Mouse (Mus musculus) MN1 (cell line): ENCODE results near the gene Rnpepl1.

ENCODE experiments used
- DNase-seq: peaks from one replicate; pipeline ENCODE4 v3.0.0-alpha.2; 2016; ENCODE audit warnings: low spot score

The Rnpepl1 gene

DNA sequence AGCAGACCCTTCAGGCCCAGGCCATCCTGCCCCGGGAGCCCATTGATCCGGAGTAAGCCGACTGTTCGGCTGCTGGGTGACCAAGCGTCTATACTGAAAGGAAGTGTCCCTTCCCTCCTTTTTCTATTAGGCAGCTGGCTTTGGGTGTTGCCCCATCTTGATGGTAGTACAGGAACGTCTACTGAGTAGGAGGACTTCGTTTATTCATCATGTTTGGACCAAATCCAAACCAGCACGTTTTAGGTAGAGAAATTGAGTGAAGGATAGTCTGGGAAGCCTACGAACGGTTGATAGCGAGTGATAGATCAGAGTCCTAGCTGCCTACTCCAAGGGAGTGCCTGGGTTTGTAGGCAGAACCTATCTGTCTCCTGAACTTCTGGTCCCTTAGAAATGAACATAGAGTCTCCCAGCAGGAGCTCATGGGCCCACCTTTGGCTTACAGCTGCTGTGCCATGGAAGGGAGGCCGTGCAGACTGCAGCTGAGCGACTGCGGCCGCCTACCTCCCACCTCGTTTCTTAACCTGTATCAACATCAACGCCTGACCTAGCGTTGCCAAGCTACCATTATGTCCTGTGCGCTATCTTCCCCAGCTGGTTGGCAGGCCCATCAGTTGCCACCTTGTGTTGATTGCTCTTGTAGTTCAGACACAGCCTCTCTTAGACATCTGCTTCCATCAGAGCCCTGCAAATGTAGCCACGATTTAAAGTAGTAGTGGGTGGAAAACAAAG, 2.8 kb upstream of the Rnpepl1 start:
- DNase-seq = peak; percentile 15

- no peak for DNase-seq
These were observed 1.9 kb upstream of the Rnpepl1 start for GRCm38 (mm10) chr1:92908664-92909063.

GRCm38 (mm10) chr1:92909068-92909467, 1.5 kb upstream of the Rnpepl1 start:
- peak; percentile 39 for DNase-seq

DNA sequence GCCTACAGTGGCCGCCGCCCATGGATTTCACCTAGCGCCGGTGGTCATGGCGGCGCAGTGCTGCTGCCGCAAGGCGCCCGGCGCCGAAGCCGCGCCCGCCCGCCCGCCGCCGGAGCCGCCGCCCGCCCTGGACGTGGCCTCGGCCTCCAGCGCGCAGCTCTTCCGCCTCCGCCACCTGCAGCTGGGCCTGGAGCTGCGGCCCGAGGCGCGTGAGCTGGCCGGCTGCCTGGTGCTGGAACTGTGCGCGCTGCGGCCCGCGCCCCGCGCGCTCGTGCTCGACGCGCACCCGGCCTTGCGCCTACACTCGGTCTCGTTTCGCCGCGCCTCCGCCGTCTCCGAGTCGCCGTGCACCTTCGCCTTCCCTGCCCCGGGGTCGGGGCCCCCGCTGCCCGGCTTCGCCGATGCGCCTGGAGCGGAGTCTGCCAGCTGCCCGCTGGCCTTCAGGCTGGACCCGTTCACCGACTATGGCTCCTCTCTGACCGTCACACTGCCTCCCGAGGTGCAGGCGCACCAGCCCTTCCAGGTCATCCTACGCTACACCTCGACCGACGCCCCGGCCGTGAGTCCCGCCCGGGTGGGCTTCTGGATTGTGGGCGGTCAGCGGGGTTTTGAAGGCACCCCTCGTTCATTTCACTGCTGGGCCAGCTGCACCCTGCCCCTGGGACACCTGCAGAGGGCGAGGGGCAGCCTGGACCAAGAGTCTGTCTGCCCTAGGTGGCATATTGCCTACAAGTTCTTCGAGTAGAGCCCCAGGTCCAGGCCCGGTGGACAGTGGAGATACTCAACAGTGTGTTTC, 540 bp downstream of the Rnpepl1 start:
- peak; percentile 60 for DNase-seq

- no peak for DNase-seq
These were observed 1.1 kb downstream of the Rnpepl1 start for GRCm38 (mm10) chr1:92911721-92912138.

DNA sequence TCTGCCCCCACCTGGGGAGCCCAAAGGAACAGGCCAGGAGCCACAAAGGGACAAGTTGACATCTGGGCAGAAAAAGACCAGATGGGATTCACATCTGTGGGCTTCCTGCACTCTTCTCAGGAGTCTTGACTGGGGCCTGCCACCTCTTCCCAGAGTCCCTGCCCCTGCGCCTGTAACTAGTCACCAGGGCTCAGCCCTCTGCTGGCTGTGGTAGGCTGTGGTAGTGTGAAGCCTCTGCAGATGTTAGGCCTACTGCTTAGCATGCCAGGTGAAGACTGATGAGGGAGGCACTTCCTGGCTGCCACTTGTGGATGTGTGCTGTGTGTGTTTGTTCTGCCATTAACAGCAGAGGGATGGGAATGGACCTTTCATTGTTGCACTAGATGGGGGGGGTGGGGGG, 1.7 kb downstream of the Rnpepl1 start:
- peak; percentile 67 for DNase-seq

- no peak for DNase-seq
These were observed 3.7 kb downstream of the Rnpepl1 start for GRCm38 (mm10) chr1:92914239-92914638.

DNA sequence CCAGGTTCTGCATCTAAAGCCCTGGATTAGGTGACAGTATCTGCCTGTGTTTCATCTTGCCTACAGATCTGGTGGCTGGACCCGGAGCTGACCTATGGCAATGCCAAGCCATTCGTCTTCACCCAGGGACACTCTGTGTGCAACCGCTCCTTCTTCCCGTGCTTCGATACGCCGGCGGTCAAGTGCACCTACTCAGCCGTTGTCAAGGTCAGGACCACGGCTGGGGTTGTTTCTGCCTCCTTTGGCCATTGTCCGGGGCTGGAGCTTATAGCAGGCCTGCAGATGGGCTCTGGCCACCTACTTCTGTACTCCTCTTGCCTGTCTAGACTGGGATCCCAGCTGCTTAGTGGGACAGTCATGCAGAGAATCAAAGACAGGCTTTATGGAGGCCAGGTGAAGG, 4.4 kb downstream of the Rnpepl1 start:
- no peak for DNase-seq

DNA sequence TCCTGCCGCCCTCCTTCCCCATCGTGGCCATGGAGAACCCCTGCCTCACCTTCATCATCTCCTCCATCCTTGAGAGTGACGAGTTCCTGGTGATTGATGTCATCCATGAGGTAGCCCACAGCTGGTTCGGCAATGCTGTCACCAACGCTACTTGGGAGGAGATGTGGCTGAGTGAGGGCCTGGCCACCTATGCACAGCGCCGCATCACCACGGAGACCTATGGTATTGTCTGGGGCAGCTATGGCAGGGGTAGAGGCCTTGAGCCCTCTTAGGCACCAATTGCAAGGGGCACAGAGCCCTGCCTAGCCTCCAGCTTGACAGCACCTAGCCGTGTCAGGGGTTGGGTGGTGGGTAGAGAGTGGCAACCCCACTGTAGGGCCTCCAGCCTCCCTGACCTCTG, 6.1 kb downstream of the Rnpepl1 start:
- no peak for DNase-seq

DNA sequence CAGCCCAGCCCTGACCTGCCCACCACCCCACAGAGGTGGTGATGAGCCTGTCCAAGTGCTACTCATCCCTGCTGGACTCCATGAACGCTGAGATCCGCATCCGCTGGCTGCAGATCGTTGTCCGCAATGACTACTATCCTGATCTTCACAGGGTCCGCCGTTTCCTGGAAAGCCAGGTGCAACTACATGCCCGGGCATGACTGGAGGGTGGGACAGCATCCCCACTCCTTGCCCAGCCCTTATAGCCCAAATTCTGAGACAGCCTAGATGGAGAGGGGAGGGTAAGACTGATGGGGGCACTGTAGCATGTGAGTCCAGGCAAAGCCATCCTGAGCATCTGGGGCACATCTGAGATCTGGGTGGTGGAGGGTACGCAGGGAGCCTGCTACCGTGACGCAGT, 8.6 kb downstream of the Rnpepl1 start:
- DNase-seq = no peak

DNA sequence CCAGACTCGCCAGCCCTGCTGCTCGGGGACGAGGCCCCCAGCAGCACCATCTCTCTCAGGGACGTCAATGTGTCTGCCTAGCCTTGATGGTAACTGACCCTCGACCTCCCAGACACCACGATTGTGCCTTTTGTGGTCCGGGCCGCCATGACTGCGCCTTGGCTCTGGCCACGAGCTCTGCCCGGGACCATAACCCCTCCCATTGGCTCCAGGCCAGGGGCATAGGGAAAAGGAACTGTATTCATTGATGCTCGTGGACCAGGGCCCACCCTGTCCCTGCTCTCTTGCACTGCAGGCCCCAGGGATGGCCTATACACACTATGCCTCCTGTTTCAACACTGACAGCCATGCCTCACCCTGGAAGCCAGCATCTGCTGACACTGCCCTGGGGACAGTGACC, 9.2 kb downstream of the Rnpepl1 start:
- no peak for DNase-seq

GRCm38 (mm10) chr1:92920474-92921200, 10.1 kb downstream of the Rnpepl1 start:
- no peak for DNase-seq

DNA sequence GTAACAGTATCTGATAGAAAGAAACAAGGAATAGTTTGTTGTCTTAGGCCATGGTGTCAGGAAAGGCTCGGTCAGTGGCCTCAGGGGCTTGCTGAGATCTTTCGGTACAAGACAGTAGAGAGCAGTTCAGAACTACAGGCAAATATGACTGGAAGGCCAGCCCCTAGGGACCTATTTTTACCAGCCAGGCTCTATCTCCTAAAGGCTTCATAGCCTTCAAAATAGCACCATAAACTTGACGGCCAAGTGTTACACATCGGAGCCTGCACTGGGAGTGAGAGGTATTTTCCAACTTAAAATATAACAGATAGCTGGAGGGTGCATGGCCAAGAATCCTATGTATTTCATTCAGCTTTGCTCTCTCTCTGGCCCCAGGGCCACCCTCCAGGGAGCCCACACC, 10.9 kb downstream of the Rnpepl1 start:
- DNase-seq = no peak

DNA sequence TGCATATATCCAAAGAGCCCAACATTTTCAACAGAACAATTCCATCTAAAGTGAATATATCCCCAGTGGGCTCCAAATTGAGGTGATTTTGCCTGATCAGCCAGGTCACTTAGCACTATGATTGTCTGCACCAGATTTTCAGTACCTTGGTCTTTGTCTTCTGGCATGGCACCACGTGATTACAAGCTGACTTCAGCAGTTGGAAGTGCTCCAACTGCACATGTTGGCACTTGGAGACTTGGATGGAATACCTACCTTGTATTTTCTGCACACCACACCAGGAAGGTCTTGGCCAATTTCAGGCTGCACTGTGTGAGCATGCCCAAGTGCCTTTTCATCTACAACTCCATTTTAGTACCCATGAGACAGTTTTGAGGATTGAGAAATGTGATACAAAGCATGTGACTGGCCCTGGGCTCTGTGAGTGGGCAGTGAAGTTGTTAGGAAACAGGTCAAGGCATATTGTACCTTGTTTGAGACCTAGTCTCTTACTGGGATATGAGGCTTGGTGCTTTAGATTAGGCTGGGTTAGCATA, 19.7 kb downstream of the Rnpepl1 start:
- DNase-seq = peak; percentile 14

- DNase-seq = no peak
These were observed 23.0 kb downstream of the Rnpepl1 start for GRCm38 (mm10) chr1:92933611-92934010.

- DNase-seq = peak; percentile 97
These were observed 23.7 kb downstream of the Rnpepl1 start, which contains the start of gene Capn10 for GRCm38 (mm10) chr1:92934182-92934827. TSS of gene Capn10 (plus strand) at chr1:92934376.

DNA sequence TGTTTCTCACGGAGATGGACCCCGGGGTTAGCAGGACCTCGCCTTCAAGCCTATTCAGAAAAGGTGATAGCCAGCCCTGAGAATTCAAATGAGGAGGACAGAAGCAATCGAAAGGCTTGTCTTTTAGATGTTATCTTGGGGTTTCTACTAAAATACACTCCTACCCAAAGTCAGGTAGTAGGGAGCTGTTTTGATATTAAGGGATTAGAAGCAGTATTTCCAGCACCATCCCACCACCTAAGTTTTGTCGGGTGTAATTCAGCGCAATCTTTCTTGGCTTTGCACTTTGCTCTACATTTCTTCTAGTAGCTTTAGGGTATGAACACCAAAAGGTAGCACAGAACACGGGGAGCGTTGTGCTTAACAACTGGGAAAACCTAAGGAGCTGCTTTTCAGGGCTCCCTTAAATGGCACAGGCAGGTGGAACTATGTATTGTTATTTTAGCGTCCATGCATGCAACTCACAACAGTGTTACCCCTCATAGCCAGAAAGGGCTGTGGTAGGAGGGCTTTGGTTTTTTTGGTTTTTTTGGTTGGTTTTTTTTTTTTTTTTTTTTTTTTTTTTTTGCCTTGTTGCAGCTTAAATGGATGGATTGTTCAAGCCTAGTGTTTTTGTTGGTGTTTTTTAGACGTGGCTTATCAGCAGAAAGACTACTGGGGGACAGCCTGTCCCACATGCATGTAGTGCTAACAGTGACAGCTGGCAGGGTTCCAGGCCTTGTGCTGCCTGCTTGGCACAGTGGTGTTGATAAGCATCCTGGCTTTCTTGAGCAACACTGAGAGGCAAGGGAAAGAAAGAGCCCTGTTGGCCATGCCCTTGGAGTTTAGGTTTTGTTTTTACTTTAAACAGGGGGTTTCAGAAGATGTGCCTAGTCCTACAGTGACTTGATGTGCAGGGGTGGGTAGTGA, 24.7 kb downstream of the Rnpepl1 start:
- peak; percentile 61 for DNase-seq

DNA sequence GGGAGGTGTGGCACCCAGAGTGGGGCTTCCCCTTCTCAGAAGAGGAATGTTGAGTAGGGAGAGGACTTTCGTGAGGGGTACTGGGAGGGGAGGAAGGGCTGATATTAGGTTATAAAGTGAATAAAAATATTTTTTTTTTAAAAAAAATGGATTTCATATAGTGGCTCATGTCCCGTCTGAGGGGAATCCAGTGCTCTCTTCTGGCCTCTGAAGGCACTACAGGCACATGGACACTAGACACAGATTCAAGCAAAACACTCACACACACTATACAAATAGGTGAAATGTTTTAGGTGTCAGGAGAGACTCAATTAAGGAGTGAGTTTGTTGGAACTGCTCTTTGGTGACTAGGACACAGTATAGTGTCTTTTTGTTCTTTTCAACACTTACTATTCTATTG, 25.4 kb downstream of the Rnpepl1 start:
- peak; percentile 16 for DNase-seq

DNA sequence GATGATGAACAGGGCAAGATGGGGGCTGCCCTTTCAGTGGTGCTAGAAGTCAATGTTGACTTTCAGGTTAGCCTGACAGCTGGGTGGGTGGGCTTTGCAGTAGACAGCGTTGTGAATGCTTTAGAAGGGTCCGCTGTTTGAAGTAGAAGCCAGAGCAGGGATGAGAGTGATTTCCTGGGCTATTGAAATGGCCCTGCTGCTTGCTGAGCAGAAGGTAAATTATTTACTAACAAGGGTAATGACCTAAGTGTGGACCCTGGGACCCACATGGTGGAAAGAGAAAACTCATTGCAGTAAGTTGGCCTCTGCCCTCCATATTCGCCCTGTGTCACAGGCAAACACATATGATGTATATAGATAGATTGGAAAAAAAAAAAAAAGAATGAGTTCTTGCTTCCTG, 25.9 kb downstream of the Rnpepl1 start:
- DNase-seq = no peak

DNA sequence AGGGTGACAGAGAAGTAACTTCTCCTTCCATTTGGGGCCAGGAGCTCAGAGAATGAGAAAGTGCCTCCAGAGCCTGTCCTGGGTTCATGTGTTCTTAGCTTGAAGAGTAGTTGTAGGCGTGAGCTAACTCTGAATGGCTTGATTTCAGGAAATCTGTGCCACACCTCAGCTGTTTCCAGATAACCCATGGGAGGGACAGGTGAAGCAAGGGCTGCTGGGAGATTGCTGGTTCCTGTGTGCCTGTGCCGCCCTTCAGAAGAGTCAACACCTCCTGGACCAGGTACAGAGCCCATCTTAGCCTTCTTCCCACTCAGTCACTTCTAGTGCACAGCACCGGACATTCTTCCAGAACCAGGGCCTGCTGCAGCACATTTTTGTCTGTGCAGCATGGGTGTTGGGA, 27.2 kb downstream of the Rnpepl1 start:
- DNase-seq = no peak

DNA sequence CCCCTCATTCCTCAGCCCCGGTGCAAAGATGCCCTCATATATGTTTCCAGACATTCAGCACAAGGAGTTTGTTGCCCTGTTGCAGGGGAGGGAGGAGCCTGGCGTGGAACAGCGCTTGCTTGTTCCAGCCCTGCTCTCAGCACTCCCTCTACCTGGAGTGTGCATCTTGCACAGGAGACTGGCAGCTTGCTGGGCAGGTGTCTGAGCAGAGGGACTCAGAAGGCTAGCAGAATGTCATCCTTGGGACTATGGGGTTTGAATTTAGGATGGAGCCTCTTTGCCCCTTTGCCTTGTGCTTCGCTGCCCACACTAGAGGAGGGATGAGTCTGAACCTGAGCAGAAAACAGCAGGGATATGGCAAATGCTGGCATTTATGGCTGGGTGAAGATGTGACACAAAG, 29.2 kb downstream of the Rnpepl1 start:
- no peak for DNase-seq
